Mouse (Mus musculus) kidney, adult 2 months (tissue): ENCODE results near the gene Ppp1r12b.

Source experiments
- CTCF ChIP-seq: fragments of 200-500 bp; conservative IDR thresholded peaks from 2 replicates; pipeline ENCODE4 v1.5.1; 2011; ENCODE audit warnings: low read depth, mild to moderate bottlenecking, control low read depth, low read length, moderate library complexity, mixed read lengths; ENCODE audit not compliant: insufficient read depth, insufficient read length
- POLR2A ChIP-seq: fragments of 200-500 bp; IDR thresholded peaks from one replicate; pipeline ENCODE4 v1.6.1; 2011; ENCODE audit warnings: low read depth, low read length, control low read depth

DNA sequence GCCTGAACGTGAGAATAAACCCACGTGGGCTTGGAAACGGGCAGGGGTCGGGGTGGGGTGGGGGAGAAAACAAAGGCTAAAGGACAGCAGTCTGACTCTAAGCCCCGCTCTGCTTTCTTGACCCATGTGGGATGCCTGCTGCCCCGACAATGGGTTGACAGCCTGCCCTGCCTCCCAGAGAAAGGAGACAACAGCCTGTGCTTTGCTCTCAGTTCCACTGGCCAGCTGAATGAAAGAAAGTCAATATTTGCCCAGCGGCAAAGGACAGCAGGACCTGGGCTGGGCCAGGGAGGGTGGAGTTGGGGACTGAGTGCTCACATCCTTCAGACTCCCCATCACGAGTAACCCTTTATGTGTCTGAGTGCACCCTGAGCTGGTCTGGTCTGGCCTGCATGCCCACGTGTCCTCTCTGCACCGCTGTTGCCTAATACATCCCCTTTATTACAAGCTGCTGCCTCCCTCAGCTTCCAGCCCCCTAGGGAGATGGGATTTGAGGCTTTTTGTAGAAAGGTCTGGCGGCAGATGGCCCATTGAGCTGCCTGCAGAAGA, 242.2 kb downstream of the Ppp1r12b start:
- TF ChIP-seq CTCF: no peak
- no peak for TF ChIP-seq POLR2A
